Mouse (Mus musculus) heart, postnatal 14 days (tissue): ENCODE results near the gene Ifne. TPM values are rescaled to one million over a fixed set of nuclear protein-coding genes. Genes with fewer than 3 reads are reported as not detected.

Experiments
- DNase-seq, 2 experiments: peaks; one replicate each; pipeline ENCODE4 v3.0.0; 2021 to 2022
- intact Hi-C: fragments of 180-260 bp; cut with DNase I; formaldehyde crosslinking; loops from one replicate; pipeline ENCODE4 v1.15.1; 2025
- long read RNA-seq, 2 experiments: library from polyadenylated mRNA; stranded (forward); transcript quantifications; one replicate each; pipeline ENCODE4 v2.0.0; 2021
- total RNA-seq, 2 experiments: library from RNA; stranded (reverse); gene quantifications; 2 replicates each; pipeline ENCODE4 v1.2.3; 2021

Gene Ifne
- not detected for total RNA-seq
- long read RNA-seq, experiment 1: 0 reads
- long read RNA-seq, experiment 2: 0 reads

GRCm38 (mm10) chr4:88880101-88880500 is at the start of gene Ifne:
Gene Ifne, minus strand, starts transcription at chr4:88880201.
- no peak for DNase-seq
- intact Hi-C loops: no loop called here

DNA sequence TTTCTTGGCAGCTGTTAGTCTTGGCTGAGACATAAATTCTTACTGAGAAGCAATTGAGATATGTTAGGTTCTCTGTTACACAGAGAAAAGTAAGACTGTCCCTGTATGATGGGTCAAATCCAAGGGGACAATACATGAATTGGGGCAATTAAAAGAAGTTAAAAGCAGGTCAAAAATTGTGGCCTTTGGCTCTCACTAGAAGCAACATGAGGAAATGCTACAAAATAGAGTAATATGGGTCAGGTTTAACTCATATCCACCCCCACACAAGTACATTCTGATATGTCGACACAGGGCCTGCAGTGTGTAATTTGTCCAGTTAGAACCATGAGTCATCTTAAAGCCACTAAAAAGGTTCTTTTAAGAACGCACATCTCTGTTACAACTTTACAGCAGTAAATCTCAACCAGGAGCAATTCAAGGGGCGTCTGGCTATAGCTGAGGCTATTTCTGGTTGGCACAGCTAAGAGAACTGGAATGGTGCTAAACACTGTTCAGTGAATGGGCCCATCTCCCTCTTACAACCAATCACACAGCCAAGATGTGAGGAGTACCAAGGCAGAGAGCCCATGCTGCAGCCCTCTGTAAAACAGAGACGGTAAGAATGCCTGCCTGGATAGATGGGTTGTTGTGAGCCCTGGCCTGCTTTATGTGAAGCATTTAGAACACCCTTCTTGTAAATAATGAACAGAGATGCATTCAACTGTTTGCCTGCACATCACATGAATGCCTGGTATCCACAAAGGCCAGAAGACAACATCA is 48.5 kb upstream of the Ifne start:
- DNase-seq: no peak
- intact Hi-C loops: no loop called here

GRCm38 (mm10) chr4:88927850-88928249 is 47.8 kb upstream of the Ifne start:
- intact Hi-C loops: no loop called here
- no peak for DNase-seq

DNA sequence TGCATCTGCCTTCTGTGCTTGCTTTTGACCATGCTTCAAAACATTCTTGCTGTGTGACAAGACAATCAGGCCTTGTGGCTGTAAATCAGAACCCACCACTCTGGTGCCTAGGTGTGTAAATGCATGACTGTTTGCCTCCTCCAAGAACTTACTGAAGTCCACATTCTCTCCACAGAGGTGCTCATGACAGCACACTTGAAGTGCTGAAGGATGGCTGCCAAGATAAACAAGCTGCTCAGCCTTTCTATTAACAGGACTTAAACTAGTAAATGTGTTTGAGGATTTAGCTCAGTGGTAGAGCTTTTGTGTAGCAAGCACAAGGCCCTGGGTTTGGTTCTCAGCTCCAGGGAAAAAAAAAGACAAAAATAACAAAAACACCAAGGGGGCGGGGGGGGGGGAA is 46.6 kb upstream of the Ifne start:
- DNase-seq: no peak
- intact Hi-C loops: no loop called here

DNA sequence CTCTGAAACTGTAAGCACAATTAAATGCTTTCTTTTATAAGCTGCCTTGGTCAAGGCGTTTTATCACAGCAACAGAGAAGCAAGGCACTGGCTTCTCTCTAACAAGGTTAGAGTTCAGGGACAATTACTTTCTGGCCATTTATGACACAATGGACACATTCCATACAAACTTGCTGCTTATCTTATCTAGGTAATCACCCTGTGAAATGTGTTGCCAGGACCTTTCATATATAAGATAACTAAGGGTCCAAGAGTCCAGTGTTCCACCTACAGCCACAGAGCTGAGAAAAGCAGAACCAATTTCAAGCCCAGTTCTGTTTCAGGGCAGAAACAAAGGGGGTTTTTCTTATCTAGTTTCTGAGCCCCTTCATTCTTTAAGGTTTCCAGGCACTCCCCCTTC is 46.1 kb upstream of the Ifne start:
- intact Hi-C loops: no loop called here
- no peak for DNase-seq

- intact Hi-C loops: no loop called here
- DNase-seq: no peak
Observed at GRCm38 (mm10) chr4:88925456-88925855, 45.5 kb upstream of the Ifne start.

GRCm38 (mm10) chr4:88921280-88921679 is 41.3 kb upstream of the Ifne start:
- no peak for DNase-seq
- intact Hi-C loops: no loop called here

DNA sequence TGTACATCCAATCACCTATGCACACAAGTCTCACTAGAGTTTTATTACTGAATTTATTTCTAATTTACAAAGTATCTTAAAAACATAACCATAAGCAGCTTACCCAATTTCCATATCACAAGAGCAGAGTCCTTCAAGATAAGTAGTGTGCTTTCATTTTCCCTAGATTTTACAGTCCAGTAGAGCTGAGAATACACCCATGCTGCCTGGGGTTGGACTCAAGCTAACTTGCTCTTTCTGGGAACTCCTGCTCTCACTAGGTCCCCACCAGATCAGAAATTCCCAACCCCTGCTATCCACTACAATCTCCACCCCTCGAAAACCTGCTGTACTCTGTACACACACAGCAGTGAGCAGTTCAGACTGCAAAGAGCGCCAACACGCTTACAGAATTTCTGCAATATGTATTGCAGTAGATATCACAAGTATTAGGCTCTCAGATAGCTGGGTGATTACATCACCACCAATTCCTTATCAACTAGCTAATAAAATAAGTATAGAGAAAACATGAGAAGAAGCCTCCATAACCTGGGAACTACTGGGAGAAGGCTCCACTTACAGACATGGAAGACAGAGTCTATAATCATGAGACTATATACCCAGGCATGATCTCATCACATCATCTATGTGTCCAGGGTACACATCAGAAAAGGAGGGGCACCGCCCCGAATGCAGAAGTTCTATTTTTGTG is 37.9 kb upstream of the Ifne start:
- intact Hi-C loops: no loop called here
- DNase-seq: no peak

DNA sequence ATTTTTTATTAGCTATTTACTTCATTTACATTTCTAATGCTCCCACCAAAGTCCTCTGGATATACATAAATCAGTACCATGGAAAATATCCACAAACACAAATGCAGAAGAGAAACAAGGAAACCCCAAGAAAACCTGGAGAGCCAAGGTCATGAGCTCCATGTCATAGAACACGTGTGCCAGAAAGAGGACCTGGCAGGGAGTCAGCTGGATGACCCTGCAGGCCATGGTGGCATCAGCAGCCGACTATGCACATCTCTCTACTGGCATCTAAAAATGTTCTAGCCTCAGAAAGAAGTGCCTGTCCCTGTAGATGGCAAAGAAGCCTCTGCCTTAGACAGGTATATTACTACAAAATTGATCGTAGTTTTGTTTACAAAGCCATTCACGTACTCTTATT is 36.3 kb upstream of the Ifne start:
- peak in 1 of 2 experiments; percentile 16 for DNase-seq

GRCm38 (mm10) chr4:88913984-88914383 is 34.0 kb upstream of the Ifne start:
- intact Hi-C loops: no loop called here
- DNase-seq: no peak

More for the DNA sequence above, 36.3 kb upstream of the Ifne start:
- intact Hi-C loops: no loop called here

DNA sequence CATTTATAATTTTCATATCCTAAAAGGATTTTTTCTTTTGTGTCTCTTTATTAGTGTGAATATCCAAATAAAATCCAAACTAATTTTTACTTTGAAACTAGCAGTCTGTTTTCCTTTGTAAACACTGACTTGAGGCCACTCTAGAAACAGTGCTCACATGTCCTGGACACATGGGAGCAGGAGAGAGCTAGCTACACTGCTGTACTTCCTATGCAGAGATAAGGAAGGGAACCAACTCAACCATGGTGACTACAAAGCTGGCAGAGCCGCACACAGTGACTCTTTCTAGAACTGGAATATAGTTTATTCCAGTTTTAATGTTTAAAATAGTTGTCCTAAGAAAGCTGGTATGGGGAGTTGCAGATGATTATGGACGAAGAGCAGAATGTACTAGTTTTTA is 32.9 kb upstream of the Ifne start:
- DNase-seq: no peak
- intact Hi-C loops: no loop called here

DNA sequence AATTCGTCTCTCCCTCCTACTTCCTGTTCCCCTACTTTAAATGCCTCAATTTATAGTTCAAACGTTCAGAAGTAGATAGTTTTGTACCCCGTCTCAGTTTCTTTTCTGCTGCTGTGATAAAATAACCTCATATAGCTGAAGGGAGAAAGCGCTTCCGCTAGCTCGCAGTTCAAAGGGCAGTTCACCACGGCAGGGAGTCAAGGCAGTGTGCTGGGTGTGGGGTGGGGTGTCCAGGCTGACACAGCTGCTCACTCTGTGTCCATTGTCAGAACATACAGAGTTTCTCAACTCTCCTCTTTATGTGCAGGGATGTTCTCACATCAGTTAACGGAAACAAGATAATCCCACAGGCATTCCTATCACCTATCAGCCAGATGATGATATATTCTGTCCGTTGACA is 32.2 kb upstream of the Ifne start:
- intact Hi-C loops: no loop called here
- no peak for DNase-seq

GRCm38 (mm10) chr4:88909600-88910534 is 29.9 kb upstream of the Ifne start:
- DNase-seq: no peak
- intact Hi-C loops: no loop called here

- DNase-seq: no peak
- intact Hi-C loops: no loop called here
Observed at GRCm38 (mm10) chr4:88893201-88893754, 13.3 kb upstream of the Ifne start.

DNA sequence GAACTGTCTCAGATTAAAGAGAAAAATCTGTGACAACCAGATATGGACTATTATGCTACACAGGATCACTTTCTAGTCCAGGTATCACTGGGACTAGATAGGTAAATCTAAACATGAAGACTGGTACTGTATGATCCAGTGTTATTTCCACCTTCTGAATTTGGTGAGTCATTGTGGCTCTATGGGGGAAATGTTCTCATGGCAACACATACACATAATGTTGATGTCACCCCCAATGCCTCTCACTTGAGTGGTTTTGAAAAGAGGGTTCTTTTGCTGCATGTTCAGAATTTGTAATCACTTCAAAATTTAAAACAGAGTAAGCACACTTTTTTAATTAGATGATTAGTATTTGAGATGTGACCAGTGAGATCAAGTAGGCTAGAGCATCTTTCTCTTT is 8.2 kb upstream of the Ifne start:
- DNase-seq: no peak
- intact Hi-C loops: no loop called here

GRCm38 (mm10) chr4:88878772-88879171 is 1.2 kb downstream of the Ifne start:
- intact Hi-C loops: loop anchor here (10.0 kb wide), 1 partner anchor 646 kb away; no protein-coding TSS in a partner anchor
- DNase-seq: no peak

DNA sequence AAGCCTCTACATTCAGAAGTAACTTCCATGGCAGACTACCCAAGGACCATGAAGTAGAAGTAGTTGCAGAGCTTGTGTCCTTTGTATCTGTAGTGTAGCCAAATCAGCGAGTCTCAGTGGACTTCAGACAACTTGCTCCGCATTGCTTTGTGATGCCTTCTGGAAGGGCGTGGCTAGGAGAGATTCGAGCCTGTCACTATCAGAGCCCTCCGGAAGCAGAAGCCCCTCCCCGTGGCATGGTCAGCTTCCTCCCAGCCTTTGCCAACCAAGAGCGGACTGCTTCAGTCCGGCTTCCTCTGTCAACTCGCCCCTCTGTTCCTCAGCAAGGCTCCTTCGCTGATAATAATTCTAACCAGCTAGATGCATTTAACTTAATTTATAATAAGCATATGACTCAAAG is 1.8 kb downstream of the Ifne start:
- DNase-seq: no peak
- intact Hi-C loops: loop anchor here (10.0 kb wide), 1 partner anchor 647 kb away; no protein-coding TSS in a partner anchor

DNA sequence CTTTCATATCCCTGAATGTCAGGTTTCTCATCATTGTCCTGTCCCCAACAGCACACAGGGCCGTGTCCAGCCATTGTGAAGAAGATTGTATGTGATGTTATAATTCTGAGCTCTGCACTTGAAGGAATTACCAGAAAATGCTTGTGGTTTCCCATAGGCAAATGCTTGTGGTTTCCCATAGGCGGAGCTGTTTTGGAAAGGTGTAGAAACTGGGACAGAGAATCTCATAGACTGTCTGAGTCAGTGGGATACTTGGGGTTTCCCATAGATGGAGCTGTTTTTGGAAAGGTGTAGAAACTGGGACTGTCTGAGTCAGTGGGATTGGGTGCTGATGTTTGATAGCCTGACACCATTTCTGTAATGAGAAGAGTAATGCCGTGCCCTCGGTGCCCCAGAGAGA is 3.5 kb downstream of the Ifne start:
- no peak for DNase-seq
- intact Hi-C loops: loop anchor here (10.0 kb wide), 1 partner anchor 648 kb away; no protein-coding TSS in a partner anchor

GRCm38 (mm10) chr4:88875435-88876095 is 4.4 kb downstream of the Ifne start:
- no peak for DNase-seq
- intact Hi-C loops: loop anchor here (10.0 kb wide), 1 partner anchor 649 kb away; no protein-coding TSS in a partner anchor

DNA sequence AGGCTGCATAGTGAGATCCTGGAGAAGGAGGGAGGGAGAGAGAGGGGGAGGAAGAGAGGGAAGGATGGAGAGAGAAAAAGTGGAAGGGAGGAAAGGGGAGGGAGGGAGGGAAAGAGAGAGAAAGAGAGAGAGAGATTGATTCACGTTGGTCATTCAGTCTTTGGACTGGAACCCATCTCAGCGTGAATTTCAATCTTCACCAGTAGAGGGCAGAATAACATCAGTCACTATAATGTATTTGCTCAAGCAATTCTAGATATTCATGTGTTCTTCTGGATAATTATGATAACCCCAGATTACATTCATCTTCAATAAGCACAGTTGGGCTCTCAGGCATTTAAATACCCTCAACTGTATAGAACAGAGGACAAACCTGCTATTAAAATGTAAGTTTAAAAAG is 7.3 kb downstream of the Ifne start:
- intact Hi-C loops: loop anchor here (1.0 to 10.0 kb wide), 3 partner anchors 65 to 652 kb away; no protein-coding TSS in a partner anchor
- DNase-seq: peak in 1 of 2 experiments; percentile 42
